Mouse (Mus musculus): ENCODE measurements at regions not wholly inside any gene's neighbourhood (a gene's known extent, or its start where the extent isn't known, plus 50 kb on each side); places are given as distances from the start of the nearest gene placed in this dataset.

GRCm38 (mm10) chr1:72058045-72058703 lies 153.9 kb downstream of the Mreg start:
- H3K27ac ChIP-seq (ENCODE audit: low read length), result no peak overlapping the region
- 0 out of 2 replicates have a peak, but pooled peaks have one; percentile 13 for ATAC-seq (ENCODE audit: insufficient read depth, low FRiP score)
- H3K4me2 ChIP-seq (ENCODE audit: low read depth, low read length), result no peak overlapping the region
- WGBS, result 62% methylated on average over 7 of the region's 7 CpGs
- no peaks in the 10 kb centered on the region for H3K27me3 ChIP-seq (ENCODE audit: control insufficient read depth, insufficient read depth, low read length)
- H3K4me1 ChIP-seq (ENCODE audit: control insufficient read depth, insufficient read depth, low read length), result peaks cover 4% of the 10 kb centered on the region; the same call in 1 of the 2 replicates
- H3K9ac ChIP-seq (ENCODE audit: low read length), result no peak overlapping the region
- no peaks in the 10 kb centered on the region for H3K9me3 ChIP-seq (replicated peaks; ENCODE audit: control insufficient read depth, low read length)
- no peaks in the 10 kb centered on the region for H3K36me3 ChIP-seq (ENCODE audit: control insufficient read depth, insufficient read depth, low read length)
- no peak overlapping the region for H3K4me3 ChIP-seq (replicated peaks; ENCODE audit: low read length)

DNA sequence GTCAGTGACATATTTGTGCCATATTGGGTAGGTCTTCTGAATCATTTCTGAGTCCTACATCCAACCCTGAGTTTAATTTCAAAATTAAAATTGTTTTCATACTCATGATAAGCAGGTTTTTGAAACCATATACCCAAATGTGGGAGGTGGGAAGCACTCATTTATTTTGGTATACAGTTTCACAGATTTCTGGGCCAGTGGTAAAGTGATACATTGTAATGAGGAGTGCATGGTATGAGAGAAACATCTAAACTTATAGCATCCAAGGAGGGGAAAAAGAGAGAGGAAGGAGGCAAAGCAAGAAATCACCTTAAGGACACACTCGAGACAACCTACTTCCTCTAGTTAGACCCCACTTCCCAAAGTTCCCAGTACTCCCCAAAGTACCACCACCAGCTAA lies 157.6 kb downstream of the Mreg start:
- Histone ChIP-seq H3K4me2 (ENCODE audit: low read depth, low read length) (no peak overlapping the region), H3K4me3 (replicated peaks; ENCODE audit: low read length) (no peak overlapping the region), H3K27me3 (ENCODE audit: control insufficient read depth, insufficient read depth, low read length) (no peaks in the 10 kb centered on the region), H3K36me3 (ENCODE audit: control insufficient read depth, insufficient read depth, low read length) (no peaks in the 10 kb centered on the region), H3K27ac (ENCODE audit: low read length) (no peak overlapping the region), H3K9ac (ENCODE audit: low read length) (no peak overlapping the region), H3K4me1 (ENCODE audit: control insufficient read depth, insufficient read depth, low read length) (peaks cover 7% of the 10 kb centered on the region), H3K9me3 (replicated peaks; ENCODE audit: control insufficient read depth, low read length) (no peaks in the 10 kb centered on the region)
- no peak for ATAC-seq (ENCODE audit: insufficient read depth, low FRiP score)
- 84% methylated on average over 1 of the region's 1 CpGs for WGBS

DNA sequence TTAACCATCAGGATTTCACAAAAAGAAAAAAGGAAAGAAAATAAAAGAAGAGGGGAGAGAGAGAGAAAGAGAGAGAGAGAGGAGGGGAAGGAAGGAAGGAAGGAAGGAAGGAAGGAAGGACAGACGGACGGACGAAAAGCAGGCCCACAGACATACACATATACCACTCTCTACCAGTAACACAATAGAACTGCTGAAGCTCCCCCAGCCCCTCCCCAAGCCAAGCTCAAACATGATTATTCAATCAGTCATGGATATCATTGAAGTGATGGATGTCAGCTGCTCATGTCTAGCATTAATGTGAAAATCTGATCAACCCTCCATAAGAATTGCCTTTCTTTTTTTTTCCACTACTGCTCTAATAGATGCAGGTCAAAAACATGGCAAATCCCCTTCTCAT lies 161.2 kb downstream of the Mreg start:
- Histone ChIP-seq H3K4me3 (replicated peaks; ENCODE audit: low read length) (no peak overlapping the region), H3K27me3 (ENCODE audit: control insufficient read depth, insufficient read depth, low read length) (no peaks in the 10 kb centered on the region), H3K27ac (ENCODE audit: low read length) (no peak overlapping the region), H3K4me2 (ENCODE audit: low read depth, low read length) (no peak overlapping the region), H3K4me1 (ENCODE audit: control insufficient read depth, insufficient read depth, low read length) (peaks cover 4% of the 10 kb centered on the region), H3K36me3 (ENCODE audit: control insufficient read depth, insufficient read depth, low read length) (no peaks in the 10 kb centered on the region), H3K9me3 (replicated peaks; ENCODE audit: control insufficient read depth, low read length) (no peaks in the 10 kb centered on the region), H3K9ac (ENCODE audit: low read length) (no peak overlapping the region)
- ATAC-seq (ENCODE audit: insufficient read depth, low FRiP score), result no peak
- 77% methylated on average over 3 of the region's 3 CpGs for WGBS

- ATAC-seq (ENCODE audit: insufficient read depth, low FRiP score), result no peak
- no peak overlapping the region for H3K9ac ChIP-seq (ENCODE audit: low read length)
- no peak overlapping the region for H3K27ac ChIP-seq (ENCODE audit: low read length)
- H3K4me2 ChIP-seq (ENCODE audit: low read depth, low read length), result no peak overlapping the region
- no peaks in the 10 kb centered on the region for H3K36me3 ChIP-seq (ENCODE audit: control insufficient read depth, insufficient read depth, low read length)
- H3K4me3 ChIP-seq (replicated peaks; ENCODE audit: low read length), result no peak overlapping the region
- no peaks in the 10 kb centered on the region for H3K27me3 ChIP-seq (ENCODE audit: control insufficient read depth, insufficient read depth, low read length)
- WGBS, result 73% methylated on average over 2 of the region's 2 CpGs
- no peaks in the 10 kb centered on the region for H3K4me1 ChIP-seq (ENCODE audit: control insufficient read depth, insufficient read depth, low read length)
- H3K9me3 ChIP-seq (replicated peaks; ENCODE audit: control insufficient read depth, low read length), result no peaks in the 10 kb centered on the region
These were observed 166.0 kb downstream of the Mreg start for GRCm38 (mm10) chr1:72046072-72046471.

- Histone ChIP-seq H3K4me2 (ENCODE audit: low read depth, low read length) (no peak overlapping the region), H3K4me3 (replicated peaks; ENCODE audit: low read length) (no peak overlapping the region), H3K36me3 (ENCODE audit: control insufficient read depth, insufficient read depth, low read length) (no peaks in the 10 kb centered on the region), H3K9ac (ENCODE audit: low read length) (no peak overlapping the region), H3K27me3 (ENCODE audit: control insufficient read depth, insufficient read depth, low read length) (no peaks in the 10 kb centered on the region), H3K4me1 (ENCODE audit: control insufficient read depth, insufficient read depth, low read length) (peaks cover 5% of the 10 kb centered on the region; the same call in 1 of the 2 replicates), H3K9me3 (replicated peaks; ENCODE audit: control insufficient read depth, low read length) (no peaks in the 10 kb centered on the region), H3K27ac (ENCODE audit: low read length) (no peak overlapping the region)
- no peak for ATAC-seq (ENCODE audit: insufficient read depth, low FRiP score)
- 49% methylated on average over 9 of the region's 9 CpGs for WGBS
These were observed 173.6 kb downstream of the Mreg start for GRCm38 (mm10) chr1:72038518-72038917.

DNA sequence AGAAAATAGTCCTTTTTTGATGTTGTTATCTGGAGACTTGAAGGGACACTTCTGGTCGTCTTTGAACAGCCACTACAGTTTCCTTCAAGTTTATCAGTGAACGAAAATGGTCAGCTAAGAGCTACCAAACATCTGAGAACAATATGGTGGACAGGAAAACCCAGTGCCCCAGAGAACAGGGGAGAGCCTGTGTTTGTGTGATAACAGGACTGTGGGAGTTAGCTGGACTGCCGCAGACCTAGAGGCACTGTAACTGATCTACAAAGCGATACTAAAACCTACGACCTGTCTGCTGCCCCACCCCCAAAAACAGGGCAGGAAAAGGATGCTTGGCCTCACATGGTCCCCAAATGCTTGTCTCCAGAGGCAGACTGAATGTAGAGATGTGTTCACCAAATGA lies 175.5 kb downstream of the Mreg start:
- Histone ChIP-seq H3K9ac (ENCODE audit: low read length) (no peak overlapping the region), H3K4me1 (ENCODE audit: control insufficient read depth, insufficient read depth, low read length) (peaks cover 5% of the 10 kb centered on the region; the same call in 1 of the 2 replicates), H3K4me2 (ENCODE audit: low read depth, low read length) (no peak overlapping the region), H3K27me3 (ENCODE audit: control insufficient read depth, insufficient read depth, low read length) (no peaks in the 10 kb centered on the region), H3K9me3 (replicated peaks; ENCODE audit: control insufficient read depth, low read length) (no peaks in the 10 kb centered on the region), H3K27ac (ENCODE audit: low read length) (no peak overlapping the region), H3K36me3 (ENCODE audit: control insufficient read depth, insufficient read depth, low read length) (no peaks in the 10 kb centered on the region), H3K4me3 (replicated peaks; ENCODE audit: low read length) (no peak overlapping the region)
- WGBS, result 64% methylated on average over 5 of the region's 5 CpGs
- no peak for ATAC-seq (ENCODE audit: insufficient read depth, low FRiP score)

- Histone ChIP-seq H3K9me3 (replicated peaks; ENCODE audit: control insufficient read depth, low read length) (no peaks in the 10 kb centered on the region), H3K27ac (ENCODE audit: low read length) (no peak overlapping the region), H3K27me3 (ENCODE audit: control insufficient read depth, insufficient read depth, low read length) (no peaks in the 10 kb centered on the region), H3K36me3 (ENCODE audit: control insufficient read depth, insufficient read depth, low read length) (no peaks in the 10 kb centered on the region), H3K4me2 (ENCODE audit: low read depth, low read length) (no peak overlapping the region), H3K4me1 (ENCODE audit: control insufficient read depth, insufficient read depth, low read length) (peaks cover 5% of the 10 kb centered on the region; the same call in 1 of the 2 replicates), H3K4me3 (replicated peaks; ENCODE audit: low read length) (no peak overlapping the region), H3K9ac (ENCODE audit: low read length) (no peak overlapping the region)
- 69% methylated on average over 5 of the region's 5 CpGs for WGBS
- ATAC-seq (ENCODE audit: insufficient read depth, low FRiP score), result no peak
These were observed 176.0 kb downstream of the Mreg start for GRCm38 (mm10) chr1:72036141-72036540.

GRCm38 (mm10) chr1:72033941-72034340 lies 178.2 kb downstream of the Mreg start:
- no peak overlapping the region for H3K9ac ChIP-seq (ENCODE audit: low read length)

GRCm38 (mm10) chr1:72032214-72032613 lies 179.9 kb downstream of the Mreg start:
- no peak overlapping the region for H3K4me3 ChIP-seq (replicated peaks; ENCODE audit: low read length)
- no peaks in the 10 kb centered on the region for H3K4me1 ChIP-seq (ENCODE audit: control insufficient read depth, insufficient read depth, low read length)
- H3K9me3 ChIP-seq (replicated peaks; ENCODE audit: control insufficient read depth, low read length), result no peaks in the 10 kb centered on the region
- H3K27ac ChIP-seq (ENCODE audit: low read length), result no peak overlapping the region
- no peaks in the 10 kb centered on the region for H3K27me3 ChIP-seq (ENCODE audit: control insufficient read depth, insufficient read depth, low read length)
- no peak overlapping the region for H3K4me2 ChIP-seq (ENCODE audit: low read depth, low read length)
- no peaks in the 10 kb centered on the region for H3K36me3 ChIP-seq (ENCODE audit: control insufficient read depth, insufficient read depth, low read length)
- WGBS, result 67% methylated on average over 4 of the region's 4 CpGs
- ATAC-seq (ENCODE audit: insufficient read depth, low FRiP score), result no peak
- H3K9ac ChIP-seq (ENCODE audit: low read length), result no peak overlapping the region

More at GRCm38 (mm10) chr1:72033941-72034340, 178.2 kb downstream of the Mreg start:
- no peak overlapping the region for H3K4me2 ChIP-seq (ENCODE audit: low read depth, low read length)
- H3K4me1 ChIP-seq (ENCODE audit: control insufficient read depth, insufficient read depth, low read length), result peaks cover 5% of the 10 kb centered on the region; the same call in 1 of the 2 replicates
- no peaks in the 10 kb centered on the region for H3K27me3 ChIP-seq (ENCODE audit: control insufficient read depth, insufficient read depth, low read length)
- WGBS, result 72% methylated on average over 2 of the region's 2 CpGs
- ATAC-seq (ENCODE audit: insufficient read depth, low FRiP score), result no peak
- no peak overlapping the region for H3K4me3 ChIP-seq (replicated peaks; ENCODE audit: low read length)
- H3K9me3 ChIP-seq (replicated peaks; ENCODE audit: control insufficient read depth, low read length), result no peaks in the 10 kb centered on the region
- no peaks in the 10 kb centered on the region for H3K36me3 ChIP-seq (ENCODE audit: control insufficient read depth, insufficient read depth, low read length)
- no peak overlapping the region for H3K27ac ChIP-seq (ENCODE audit: low read length)

Data from stomach, embryonic 16.5 days (tissue).